9 mouse cellular contexts compared by ENCODE assay signal in the genomic region with DNA sequence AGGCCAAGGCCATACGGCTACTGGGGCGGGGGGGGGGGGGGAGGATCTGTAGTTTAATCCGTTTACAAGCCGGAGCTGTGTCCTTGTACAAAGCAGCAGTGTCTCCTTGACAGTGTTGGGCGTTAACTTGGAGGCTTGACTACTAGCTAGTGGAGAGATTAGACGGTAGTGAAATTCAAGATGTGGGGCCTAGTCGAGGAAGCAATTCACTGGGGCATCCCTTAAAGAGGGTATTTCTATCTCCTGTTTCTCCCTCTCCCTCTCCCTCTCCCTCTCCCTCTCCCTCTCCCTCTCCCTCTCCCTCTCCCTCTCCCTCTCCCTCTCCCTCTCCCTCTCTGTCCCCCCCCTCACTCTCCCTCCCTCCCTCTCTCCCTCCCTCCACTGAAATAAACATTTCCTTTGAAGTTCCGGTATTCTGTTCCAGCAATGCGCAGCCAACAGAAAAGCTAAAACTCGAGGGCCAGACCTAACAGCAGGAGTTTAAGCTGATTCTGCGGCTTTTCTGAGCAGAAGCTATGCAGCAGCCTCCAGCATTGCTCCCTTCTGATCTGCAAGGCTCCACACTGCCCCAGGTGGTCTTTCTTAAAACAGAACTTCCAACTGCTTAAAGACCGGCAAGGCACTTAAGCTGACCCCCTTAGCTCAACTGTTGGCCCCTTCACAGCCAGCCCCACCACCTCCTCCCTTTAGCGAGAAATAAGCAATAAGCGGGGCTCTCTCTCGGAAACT. TPM values are rescaled to one million over a fixed set of nuclear protein-coding genes. Genes with fewer than 3 reads are reported as not detected.
DNase-seq lines count a peak whose midpoint lies in the region; ATAC-seq and TF ChIP-seq lines count a peak whose summit lies in the region.
"Had no signal": no experiment of that assay in that cellular context is flagged by ENCODE, and none has a peak within 500 bp of the region (broad histone marks: within the 10 kb centered on the region; RNA-seq: fewer than 3 reads in every experiment).

No protein-coding gene starts in this region.

- TF ChIP-seq CTCF in spleen, adult 2 months (IDR thresholded peaks at IDR 0.05; ENCODE audit: extremely low read depth, insufficient read depth, insufficient read length, insufficient replicate concordance) = peak; percentile 17; the same call in 1 of the 2 replicates

- ATAC-seq in embryonic facial prominence, embryonic 13.5 days (ENCODE audit: insufficient number of reproducible peaks, insufficient read depth, low FRiP score, low TSS enrichment, low read depth) = no peak
- ATAC-seq in hindbrain, embryonic 15.5 days (ENCODE audit: low FRiP score, low read depth) = peak; percentile 77; the same call in 1 of the 2 replicates
- ATAC-seq in limb, embryonic 12.5 days (ENCODE audit: insufficient number of reproducible peaks, insufficient read depth, low FRiP score, low TSS enrichment, low read depth) = peak; percentile 26; the same call in 1 of the 2 replicates
- ATAC-seq in erythroid progenitor cell, adult 5-6 weeks (replicated peaks; ENCODE audit: low FRiP score, poor library complexity, severe bottlenecking) = no peak

- H3K27me3 ChIP-seq in spleen, adult 2 months (ENCODE audit: control insufficient read depth, insufficient read depth, low read length) = no peaks in the 10 kb centered on the region
- H3K27me3 ChIP-seq in embryonic facial prominence, embryonic 13.5 days = no peaks in the 10 kb centered on the region
- 0 out of 2 replicates have a peak, but pooled peaks cover 3% of the 10 kb centered on the region for H3K27me3 ChIP-seq in hindbrain, embryonic 15.5 days
- no peaks in the 10 kb centered on the region for H3K27me3 ChIP-seq in limb, embryonic 12.5 days

- no peaks in the 10 kb centered on the region for H3K9me3 ChIP-seq in embryonic facial prominence, embryonic 13.5 days
- H3K9me3 ChIP-seq in hindbrain, embryonic 15.5 days = no peaks in the 10 kb centered on the region
- H3K9me3 ChIP-seq in limb, embryonic 12.5 days = no peaks in the 10 kb centered on the region

- peak overlapping the region; percentile 44; the same call in 1 of the 2 replicates for H3K9ac ChIP-seq in embryonic facial prominence, embryonic 13.5 days
- no peak overlapping the region for H3K9ac ChIP-seq in hindbrain, embryonic 15.5 days
- no peak overlapping the region for H3K9ac ChIP-seq in limb, embryonic 12.5 days (replicated peaks)

- no peaks in the 10 kb centered on the region for H3K4me1 ChIP-seq in spleen, adult 2 months (ENCODE audit: control insufficient read depth, insufficient read depth, insufficient read length)
- peaks cover 11% of the 10 kb centered on the region; the same call in 1 of the 2 replicates for H3K4me1 ChIP-seq in embryonic facial prominence, embryonic 13.5 days
- peaks cover 10% of the 10 kb centered on the region for H3K4me1 ChIP-seq in hindbrain, embryonic 15.5 days (replicated peaks)
- H3K4me1 ChIP-seq in limb, embryonic 12.5 days (replicated peaks) = peaks cover 21% of the 10 kb centered on the region

- H3K27ac ChIP-seq in spleen, adult 2 months (ENCODE audit: insufficient read depth, low read length) = no peak overlapping the region
- no peak overlapping the region for H3K27ac ChIP-seq in embryonic facial prominence, embryonic 13.5 days
- H3K27ac ChIP-seq in hindbrain, embryonic 15.5 days (replicated peaks) = 0 out of 2 replicates have a peak overlapping the region, but pooled peaks have one; percentile 2
- H3K27ac ChIP-seq in limb, embryonic 12.5 days = peak overlapping the region; percentile 29; the same call in 1 of the 2 replicates

- 9% methylated on average over 15 of the region's 15 CpGs for WGBS in spleen, adult 2 months
- 1% methylated on average over 14 of the region's 15 CpGs for WGBS in embryonic facial prominence, embryonic 13.5 days
- WGBS in hindbrain, embryonic 15.5 days = 3% methylated on average over 15 of the region's 15 CpGs
- WGBS in limb, embryonic 12.5 days = 2% methylated on average over 15 of the region's 15 CpGs

- no peak overlapping the region for H3K4me3 ChIP-seq in spleen, adult 2 months (ENCODE audit: extremely low read depth, insufficient read depth, insufficient read length)
- H3K4me3 ChIP-seq in embryonic facial prominence, embryonic 13.5 days = no peak overlapping the region
- peak overlapping the region; percentile 5; the same call in 1 of the 2 replicates for H3K4me3 ChIP-seq in hindbrain, embryonic 15.5 days
- peak overlapping the region; percentile 19; the same call in 1 of the 2 replicates for H3K4me3 ChIP-seq in limb, embryonic 12.5 days (replicated peaks)
- H3K4me3 ChIP-seq: erythroblast, embryonic 14.5 days had no signal

- no peaks in the 10 kb centered on the region for H3K36me3 ChIP-seq in spleen, adult 2 months (ENCODE audit: control insufficient read depth, insufficient read depth, low read length)
- no peaks in the 10 kb centered on the region for H3K36me3 ChIP-seq in embryonic facial prominence, embryonic 13.5 days
- H3K36me3 ChIP-seq in hindbrain, embryonic 15.5 days = no peaks in the 10 kb centered on the region
- no peaks in the 10 kb centered on the region for H3K36me3 ChIP-seq in limb, embryonic 12.5 days

- H3K4me2 ChIP-seq in embryonic facial prominence, embryonic 13.5 days = peak overlapping the region; percentile 46
- peak overlapping the region; percentile 42 for H3K4me2 ChIP-seq in hindbrain, embryonic 15.5 days
- peak overlapping the region; percentile 51 for H3K4me2 ChIP-seq in limb, embryonic 12.5 days

- DNase-seq in spleen, adult 2 months (ENCODE audit: low read depth in 1 of 2, low spot score in 2 of 2) = no peak
- no peak for DNase-seq in spleen, adult 12 weeks (ENCODE audit: low spot score)
- peak; percentile 41 for DNase-seq in neural tube, embryonic 10.5 days (ENCODE audit: extremely low spot score, low spot score)
- DNase-seq in gastrocnemius, postnatal 10 days = no peak

- no peak for TF ChIP-seq POLR2A in spleen, adult 2 months (IDR thresholded peaks at IDR 0.05; ENCODE audit: low read depth, low read length)

RNA-seq across cellular contexts. Expression of a gene that starts 21.0 kb away (rescaled TPM):
- 21.0 and 38.9 TPM in 2 replicates for polyA plus RNA-seq in spleen, adult 2 months (2012; rRNA removed)
- 132 and 152 TPM in 2 replicates for polyA plus RNA-seq in embryonic facial prominence, embryonic 13.5 days (2015; fragmentation: Nextera tagmentation; extraction: Ambion mirVana)
- polyA plus RNA-seq in hindbrain, embryonic 15.5 days (2015; fragmentation: Nextera tagmentation; extraction: Ambion mirVana) = 97.1 and 102 TPM in 2 replicates
- 145 and 151 TPM in 2 replicates for polyA plus RNA-seq in limb, embryonic 12.5 days (2016; fragmentation: Nextera tagmentation; extraction: Ambion mirVana)
- total RNA-seq in gastrocnemius, postnatal 10 days (2021) = 10 to 100 TPM; 18.9 to 19.1 TPM
- 4.2 and 6.8 TPM in 2 replicates for total RNA-seq in erythroid progenitor cell, adult 5-6 weeks (2015; ENCODE audit: low replicate concordance)
- 10.2 and 11.4 TPM in 2 replicates for total RNA-seq in erythroid progenitor cell, adult 5-6 weeks (2017; ENCODE audit: low replicate concordance)

RNA-seq across cellular contexts. Expression of a gene that starts 55.9 kb away (rescaled TPM):
- polyA plus RNA-seq in spleen, adult 2 months (2012; rRNA removed) = 6.7 and 7.3 TPM in 2 replicates
- 16.3 and 17.2 TPM in 2 replicates for polyA plus RNA-seq in embryonic facial prominence, embryonic 13.5 days (2015; fragmentation: Nextera tagmentation; extraction: Ambion mirVana)
- 22.4 and 24.2 TPM in 2 replicates for polyA plus RNA-seq in hindbrain, embryonic 15.5 days (2015; fragmentation: Nextera tagmentation; extraction: Ambion mirVana)
- 18.5 and 19.9 TPM in 2 replicates for polyA plus RNA-seq in limb, embryonic 12.5 days (2016; fragmentation: Nextera tagmentation; extraction: Ambion mirVana)
- total RNA-seq in gastrocnemius, postnatal 10 days (2021) = 1 to 10 TPM; 3.0 to 5.0 TPM
- 4.3 and 15.1 TPM in 2 replicates for total RNA-seq in erythroid progenitor cell, adult 5-6 weeks (2015; ENCODE audit: low replicate concordance)
- 2.3 and 8.8 TPM in 2 replicates for total RNA-seq in erythroid progenitor cell, adult 5-6 weeks (2017; ENCODE audit: low replicate concordance)

Comparison
In these comparisons a context has a peak if more than half of its experiments do, and no peak if none do; other contexts are left out.
1. H3K27ac ChIP-seq: peak in hindbrain, embryonic 15.5 days (single experiment) and limb, embryonic 12.5 days (single experiment); none in spleen, adult 2 months (single experiment) and embryonic facial prominence, embryonic 13.5 days (single experiment).
2. H3K4me3 ChIP-seq: peak in hindbrain, embryonic 15.5 days (single experiment) and limb, embryonic 12.5 days (single experiment); none in spleen, adult 2 months (single experiment) and embryonic facial prominence, embryonic 13.5 days (single experiment).
3. ATAC-seq: peak in hindbrain, embryonic 15.5 days (single experiment) and limb, embryonic 12.5 days (single experiment); none in embryonic facial prominence, embryonic 13.5 days (single experiment) and erythroid progenitor cell, adult 5-6 weeks (single experiment).
4. Peak in every context shown above with its lines, with median percentiles within 50 percentile points of each other: H3K4me2 ChIP-seq.